Mouse (Mus musculus) olfactory bulb, adult 2 months (tissue): ENCODE measurements around the gene Gm9936. TPM values are rescaled to one million over a fixed set of nuclear protein-coding genes. Genes with fewer than 3 reads are reported as not detected.
"Not testable (repeated sequence)": the region's sequence is repeated elsewhere in the genome, so short reads cannot be mapped to it uniquely, and the experiment has no call there.

ENCODE experiments used
- H3K27ac ChIP-seq: fragments of 200-500 bp; 2 replicates; pipeline ENCODE4 v1.5.1; 2012; ENCODE audit warnings: low read depth, low read length; ENCODE audit not compliant: insufficient read depth
- H3K4me1 ChIP-seq: fragments of 200-500 bp; 2 replicates; pipeline ENCODE4 v1.6.1; 2012; ENCODE audit warnings: low read length; ENCODE audit not compliant: control insufficient read depth, insufficient read depth
- H3K4me3 ChIP-seq: fragments of 200-500 bp; 2 replicates; pipeline ENCODE4 v1.5.1; 2012; ENCODE audit warnings: mild to moderate bottlenecking, low read depth, low read length, moderate library complexity; ENCODE audit not compliant: insufficient read depth
- CTCF ChIP-seq: fragments of 200-500 bp; IDR thresholded peaks from 2 replicates; pipeline ENCODE4 v1.5.1; 2012; ENCODE audit warnings: low read depth, mild to moderate bottlenecking, low read length, moderate library complexity; ENCODE audit not compliant: insufficient read depth
- POLR2A ChIP-seq: fragments of 200-500 bp; IDR thresholded peaks from 2 replicates; pipeline ENCODE4 v1.6.1; 2012; ENCODE audit warnings: mild to moderate bottlenecking, low read depth, low read length, moderate library complexity; ENCODE audit not compliant: insufficient read depth
- WGBS: fragments of 180-500 bp; shearing (Covaris S2); methylation state at CpG from one replicate; pipeline ENCODE4 v1.1.7; 2018; 5-methylcytosine and 5-hydroxymethylcytosine counted together
- polyA plus RNA-seq: library from polyadenylated mRNA; stranded (reverse); fragments of >200 nt; gene quantifications from 2 replicates; pipeline ENCODE4 v1.2.4, GENCODE M21; 2012; ENCODE audit warnings: low replicate concordance; ENCODE audit not compliant: missing spikeins, insufficient read depth, insufficient read length

Gene Gm9936
- not detected in 2 replicates for polyA plus RNA-seq

DNA sequence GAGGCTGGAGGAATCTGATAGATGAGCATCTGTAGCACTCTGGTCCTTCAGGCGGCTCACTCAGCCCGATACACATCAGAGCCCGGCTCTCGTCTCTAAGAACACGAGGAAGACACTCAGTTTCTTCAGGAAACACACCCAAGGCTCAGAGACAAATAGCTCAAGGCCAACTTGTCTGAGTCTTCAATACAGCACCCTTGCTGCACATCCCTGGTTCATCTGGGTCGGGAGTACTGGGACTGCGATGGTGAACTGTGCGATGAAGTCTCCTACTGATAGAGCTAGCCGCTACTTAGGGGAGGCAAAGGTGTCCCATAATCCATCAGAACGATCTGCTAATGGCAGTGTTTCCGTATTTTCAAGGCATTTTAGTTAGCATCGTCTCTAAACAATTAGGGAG is at the start of gene Gm9936:
Gene Gm9936, minus strand, starts transcription at position 101 of the 400 bp plus-strand sequence.
- WGBS = 90% methylated on average over 12 of the region's 12 CpGs
- peaks cover 2% of the 10 kb centered on the region; the same call in 1 of the 2 replicates for H3K4me1 ChIP-seq
- H3K4me3 ChIP-seq = 0 out of 2 replicates have a peak within 1 kb of the TSS, but pooled peaks have one; percentile 3
- no peak within 1 kb of the TSS for H3K27ac ChIP-seq
- no peak for TF ChIP-seq POLR2A
- no peak for TF ChIP-seq CTCF

- 43% methylated on average over 1 of the region's 1 CpGs for WGBS
- Histone ChIP-seq H3K4me3 (no peak overlapping the region), H3K27ac (no peak overlapping the region), H3K4me1 (peaks cover 2% of the 10 kb centered on the region; the same call in 1 of the 2 replicates)
- no peak for TF ChIP-seq CTCF
- TF ChIP-seq POLR2A = no peak
Measured at GRCm38 (mm10) chr5:114902413-114902812, 43.9 kb upstream of the Gm9936 start.

- TF ChIP-seq POLR2A (no peak), CTCF (no peak)
- peaks cover 3% of the 10 kb centered on the region; the same call in 1 of the 2 replicates for H3K4me1 ChIP-seq
- 89% methylated on average over 7 of the region's 7 CpGs for WGBS
- no peak overlapping the region for H3K4me3 ChIP-seq
- H3K27ac ChIP-seq = no peak overlapping the region
Measured at GRCm38 (mm10) chr5:114898857-114899256, 40.4 kb upstream of the Gm9936 start.

DNA sequence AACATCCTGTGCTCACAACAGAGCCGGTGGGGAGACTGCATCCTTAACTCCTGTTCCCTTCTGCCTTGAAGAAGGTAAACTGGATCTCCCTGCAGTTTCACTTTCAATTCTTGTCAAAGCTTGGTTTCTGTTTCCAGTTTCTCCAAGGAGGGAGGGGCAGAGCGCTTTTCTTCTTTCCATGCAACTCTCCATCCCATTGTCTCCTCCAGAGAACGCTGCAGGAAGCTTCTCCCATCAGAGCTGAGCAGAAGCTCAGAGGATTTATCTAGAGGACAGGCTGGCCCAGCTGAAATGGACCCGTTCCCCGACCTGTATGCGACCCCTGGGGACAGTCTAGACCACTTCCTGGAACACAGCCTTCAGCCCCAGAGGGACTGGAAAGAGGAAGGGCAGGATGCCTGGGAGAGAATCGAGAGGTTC is 38.9 kb upstream of the Gm9936 start:
- H3K4me3 ChIP-seq = peak overlapping the region; percentile 21; the same call in 1 of the 2 replicates
- no peak for TF ChIP-seq POLR2A
- no peak for TF ChIP-seq CTCF
- H3K27ac ChIP-seq = no peak overlapping the region
- H3K4me1 ChIP-seq = peaks cover 3% of the 10 kb centered on the region; the same call in 1 of the 2 replicates
- WGBS = 15% methylated on average over 7 of the region's 7 CpGs

DNA sequence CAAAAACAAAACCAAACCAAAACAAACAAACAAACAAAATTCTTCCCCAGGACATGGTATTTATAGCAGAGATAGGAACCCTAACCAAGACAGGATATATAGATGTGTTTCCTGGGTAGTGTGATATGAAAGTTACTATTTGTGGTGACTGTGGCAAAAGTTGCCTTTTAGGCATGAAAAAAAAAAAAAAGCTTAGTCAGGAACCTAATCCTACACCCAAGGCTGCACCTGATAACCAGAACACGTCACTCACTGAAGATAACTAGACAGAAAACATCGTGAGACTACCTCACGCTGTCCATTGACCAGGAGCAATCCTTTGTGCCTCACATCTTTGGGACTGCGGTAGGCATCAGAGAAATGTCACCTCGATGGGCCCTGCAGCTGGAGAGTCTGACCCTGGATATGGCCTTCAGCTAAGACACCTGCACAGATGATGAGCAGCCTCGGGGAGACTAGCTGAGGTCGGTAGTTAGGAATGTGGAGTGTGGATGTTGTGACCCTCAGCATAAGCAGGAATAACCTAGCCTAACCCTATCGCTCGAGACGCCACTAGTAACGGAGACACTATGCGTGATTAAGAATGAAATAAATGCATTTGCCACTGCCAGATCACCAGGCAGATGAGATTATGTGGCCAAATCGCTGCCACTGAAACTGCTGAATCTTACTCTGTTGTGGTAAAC is 38.3 kb upstream of the Gm9936 start, which contains the start of gene Oasl2:
Gene Oasl2, plus strand, starts transcription at position 249 of the 686 bp plus-strand sequence.
- H3K27ac ChIP-seq = no peak within 1 kb of the TSS
- TF ChIP-seq POLR2A (no peak), CTCF (no peak)
- peak within 1 kb of the TSS; percentile 21; the same call in 1 of the 2 replicates for H3K4me3 ChIP-seq
- WGBS = 70% methylated on average over 13 of the region's 13 CpGs
- peaks cover 3% of the 10 kb centered on the region; the same call in 1 of the 2 replicates for H3K4me1 ChIP-seq

DNA sequence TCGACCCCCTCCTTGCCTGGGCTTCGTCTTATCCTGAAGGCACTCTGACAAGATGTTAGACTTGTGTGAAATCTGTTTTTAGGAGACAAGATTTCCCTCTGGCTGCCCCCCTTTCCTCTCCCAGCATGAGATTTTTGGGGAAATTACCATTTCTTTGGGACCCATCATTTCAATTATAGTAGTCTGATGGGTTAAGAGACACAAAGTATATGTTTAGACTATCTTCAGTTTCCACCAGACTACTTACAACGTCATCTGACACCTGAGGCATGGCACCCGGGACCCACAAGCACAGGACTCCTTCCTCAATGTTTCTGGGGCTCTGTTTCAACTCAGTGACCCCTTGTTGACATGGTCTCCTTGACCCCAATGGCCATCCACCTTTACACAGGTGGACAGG is 37.1 kb upstream of the Gm9936 start:
- peaks cover 3% of the 10 kb centered on the region; the same call in 1 of the 2 replicates for H3K4me1 ChIP-seq
- 82% methylated on average over 4 of the region's 4 CpGs for WGBS
- H3K27ac ChIP-seq = no peak overlapping the region
- no peak overlapping the region for H3K4me3 ChIP-seq
- TF ChIP-seq CTCF (no peak), POLR2A (no peak)

DNA sequence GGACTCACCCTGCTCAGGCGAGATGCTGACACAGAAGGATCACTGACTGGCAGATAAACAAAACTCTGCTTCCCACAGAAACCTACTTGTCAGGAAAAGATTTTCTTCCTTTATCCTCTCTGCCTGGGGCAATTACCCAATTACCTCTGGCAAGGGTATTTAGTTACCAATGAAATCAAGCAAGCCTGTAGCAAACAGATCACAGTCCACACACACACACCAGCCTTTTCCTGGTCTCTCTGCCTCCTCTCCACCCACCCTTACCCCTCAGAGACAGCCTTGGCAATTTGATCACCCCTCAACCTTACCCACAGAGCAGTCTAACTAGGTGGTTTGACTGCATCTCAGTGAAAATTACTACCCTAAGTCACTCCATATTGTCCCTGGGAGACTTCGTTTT is 30.5 kb upstream of the Gm9936 start:
- 59% methylated on average over 2 of the region's 2 CpGs for WGBS
- Histone ChIP-seq H3K4me3 (no peak overlapping the region), H3K4me1 (no peaks in the 10 kb centered on the region), H3K27ac (no peak overlapping the region)
- TF ChIP-seq CTCF (no peak), POLR2A (no peak)

DNA sequence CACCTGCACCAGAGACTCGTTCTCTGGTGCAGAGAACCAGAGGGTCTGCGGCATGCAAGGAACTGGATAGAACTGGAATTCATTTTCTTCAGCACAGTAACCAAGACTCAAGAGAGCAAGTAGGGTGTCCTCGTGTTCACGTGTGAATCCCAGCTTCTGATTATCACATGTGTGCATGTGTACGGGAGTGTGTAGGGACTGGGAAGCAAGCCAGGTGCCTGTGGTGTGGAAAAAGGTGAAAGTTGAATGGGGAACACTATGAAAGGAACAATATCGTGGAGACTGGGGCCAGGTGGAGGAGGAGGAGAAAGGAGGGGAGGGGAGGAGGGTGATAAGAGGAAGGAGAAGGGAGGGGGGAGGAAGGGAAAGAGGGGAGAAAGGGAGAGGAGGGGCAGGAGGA is 28.3 kb upstream of the Gm9936 start:
- Histone ChIP-seq H3K4me3 (no peak overlapping the region), H3K4me1 (no peaks in the 10 kb centered on the region), H3K27ac (no peak overlapping the region)
- WGBS = 79% methylated on average over 6 of the region's 6 CpGs
- TF ChIP-seq POLR2A = no peak
- TF ChIP-seq CTCF = no peak

DNA sequence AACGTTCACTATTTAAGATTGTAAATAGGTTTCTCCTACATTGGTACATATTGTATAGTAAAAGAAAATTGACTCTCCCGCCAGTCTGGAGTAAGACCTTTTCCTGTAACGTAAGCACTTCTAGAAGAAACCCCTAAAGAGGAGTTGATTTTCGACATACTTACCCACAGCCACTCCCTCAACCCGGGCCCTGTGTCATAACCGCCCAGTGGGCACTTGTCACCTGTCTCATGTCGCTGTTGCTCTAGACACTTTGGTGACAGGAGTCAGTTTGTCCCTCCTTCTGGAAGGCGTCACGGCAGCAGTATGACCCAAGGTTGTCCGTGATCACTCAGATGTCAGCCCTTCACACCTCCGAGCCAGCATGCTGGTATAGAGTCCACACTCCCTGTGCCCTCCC is 24.5 kb upstream of the Gm9936 start:
- 97% methylated on average over 11 of the region's 11 CpGs for WGBS
- Histone ChIP-seq H3K4me1 (no peaks in the 10 kb centered on the region), H3K27ac (no peak overlapping the region), H3K4me3 (no peak overlapping the region)
- TF ChIP-seq POLR2A (no peak), CTCF (no peak)

- H3K27ac ChIP-seq, H3K4me1 ChIP-seq, H3K4me3 ChIP-seq: not testable (repeated sequence)
- WGBS = 86% methylated on average over 6 of the region's 7 CpGs
Measured at GRCm38 (mm10) chr5:114882319-114882718, 23.8 kb upstream of the Gm9936 start.
